Mouse (Mus musculus) fibroblast of lung, adult 2 months (primary cell): ENCODE results near the gene Dram1.

Experiments
- DNase-seq: peaks from one replicate; pipeline ENCODE4 v3.0.0-alpha.2; 2011; ENCODE audit warnings: low read depth

The Dram1 gene

GRCm38 (mm10) chr10:88284343-88284990 lies 94.4 kb downstream of the Dram1 start:
- DNase-seq, result no peak

DNA sequence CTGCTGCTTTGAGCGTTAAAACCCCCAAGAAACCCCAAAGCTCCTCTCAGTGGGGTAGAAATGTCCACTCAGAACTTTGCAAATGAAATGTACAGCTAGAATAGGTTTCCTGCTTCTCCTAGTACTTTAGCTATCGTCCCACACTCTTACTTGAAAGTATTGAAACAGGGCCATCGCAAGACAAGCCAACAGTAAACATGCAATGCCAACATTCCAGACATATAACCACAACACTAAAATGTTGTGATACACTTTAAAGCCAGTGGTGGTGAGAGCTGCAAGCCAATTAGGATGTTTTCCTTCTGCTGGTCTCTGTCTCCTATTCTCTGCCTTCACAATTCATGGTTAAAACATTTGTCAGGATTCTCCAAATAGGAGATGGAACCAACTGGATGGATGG lies 97.2 kb downstream of the Dram1 start:
- DNase-seq, result no peak

DNA sequence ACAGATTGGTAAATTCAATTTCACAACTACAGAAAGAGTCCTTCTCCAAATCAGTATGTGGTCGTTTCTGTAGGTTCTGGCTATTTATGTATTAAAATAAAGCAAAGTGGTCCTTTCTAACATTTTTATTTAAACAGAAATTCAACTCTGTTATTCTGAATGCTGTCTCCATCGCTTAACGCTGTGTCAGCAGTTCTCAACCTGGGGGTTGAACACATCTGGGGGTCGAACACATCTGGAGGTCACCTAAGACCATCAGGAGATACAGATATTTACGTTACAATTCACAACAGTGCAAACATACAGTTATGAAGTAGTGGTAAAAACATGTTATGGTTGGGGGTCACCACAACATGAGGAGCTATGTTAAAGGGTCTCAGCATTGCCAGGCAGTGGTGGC lies 104.8 kb downstream of the Dram1 start:
- DNase-seq, result no peak
